Mouse (Mus musculus) forebrain, embryonic 16.5 days (tissue): Measurements from ENCODE around the gene Nrg3. TPM values are rescaled to one million over a fixed set of nuclear protein-coding genes. Genes with fewer than 3 reads are reported as not detected.
A peak's percentile ranks its signal among the peaks of the same experiment; 100 is the strongest.

ENCODE experiments used
- ATAC-seq: fragments of 200-750 bp; cut with Nextera tagmentation; 2 replicates; pipeline ENCODE4 v1.8.0; 2017; ENCODE audit warnings: mild to moderate bottlenecking, moderate library complexity
- H3K27ac ChIP-seq: fragments of 300-500 bp; sonication (generic); 2 replicates; pipeline ENCODE4 v1.5.1; 2014; ENCODE audit warnings: low read length, control low read depth
- H3K27me3 ChIP-seq: fragments of 300-500 bp; sonication (generic); replicated peaks from 2 replicates; pipeline ENCODE4 v1.6.1; 2014; ENCODE audit warnings: low read length; ENCODE audit not compliant: control insufficient read depth, insufficient read depth
- H3K36me3 ChIP-seq: fragments of 300-500 bp; sonication (generic); 2 replicates; pipeline ENCODE4 v1.6.1; 2014; ENCODE audit not compliant: control insufficient read depth, insufficient read depth
- H3K4me1 ChIP-seq: fragments of 300-500 bp; sonication (generic); replicated peaks from 2 replicates; pipeline ENCODE4 v1.6.1; 2014; ENCODE audit warnings: low read length; ENCODE audit not compliant: control insufficient read depth, insufficient read depth
- H3K4me2 ChIP-seq: fragments of 300-500 bp; sonication (generic); 2 replicates; pipeline ENCODE4 v1.6.1; 2014; ENCODE audit warnings: mild to moderate bottlenecking, low read length, control low read depth
- H3K4me3 ChIP-seq: fragments of 300-500 bp; sonication (generic); replicated peaks from 2 replicates; pipeline ENCODE4 v1.5.1; 2014; ENCODE audit warnings: mild to moderate bottlenecking, low read length, control low read depth
- H3K9ac ChIP-seq: fragments of 300-500 bp; sonication (generic); replicated peaks from 2 replicates; pipeline ENCODE4 v1.6.1; 2014; ENCODE audit warnings: low read depth, low read length, control low read depth
- H3K9me3 ChIP-seq: fragments of 300-500 bp; sonication (generic); 2 replicates; pipeline ENCODE4 v1.6.1; 2016; ENCODE audit warnings: low read length; ENCODE audit not compliant: control insufficient read depth
- WGBS: fragments of 180-500 bp; shearing (Covaris S2); extraction: QIAGEN DNeasy Blood & Tissue Kit; methylation state at CpG from one replicate; pipeline ENCODE4 v1.1.7; 2014; 5-methylcytosine and 5-hydroxymethylcytosine counted together
- polyA plus RNA-seq: library from polyadenylated mRNA; unstranded; fragments of >200 nt; fragmentation: Nextera tagmentation; extraction: Ambion mirVana; gene quantifications from 2 replicates; pipeline ENCODE4 v1.2.1, GENCODE M21; 2015

The Nrg3 gene
- polyA plus RNA-seq, 1 experiment from 2014 or later: 13.4 TPM

DNA sequence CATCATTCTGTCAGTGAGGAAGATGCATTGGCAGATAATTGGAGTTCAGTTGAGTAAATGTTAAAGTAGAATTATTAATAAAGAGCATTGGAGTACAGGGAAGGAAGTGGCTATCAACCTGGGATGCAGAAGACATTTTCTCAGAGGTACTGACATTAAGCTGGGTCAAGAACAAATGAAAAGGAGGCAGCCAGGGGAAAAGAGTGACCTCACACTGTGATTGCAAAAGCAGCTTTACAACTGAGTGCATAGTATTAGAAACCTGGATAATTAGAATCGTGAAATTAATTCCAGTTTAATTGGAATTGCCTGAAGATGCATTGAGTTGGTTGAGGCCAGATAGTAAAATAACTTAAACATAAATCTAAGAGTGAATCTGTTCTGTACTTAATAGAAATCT lies 535.4 kb downstream of the Nrg3 start:
- WGBS: 17% methylated on average over 1 of the region's 1 CpGs
- H3K4me2 ChIP-seq: no peak overlapping the region

DNA sequence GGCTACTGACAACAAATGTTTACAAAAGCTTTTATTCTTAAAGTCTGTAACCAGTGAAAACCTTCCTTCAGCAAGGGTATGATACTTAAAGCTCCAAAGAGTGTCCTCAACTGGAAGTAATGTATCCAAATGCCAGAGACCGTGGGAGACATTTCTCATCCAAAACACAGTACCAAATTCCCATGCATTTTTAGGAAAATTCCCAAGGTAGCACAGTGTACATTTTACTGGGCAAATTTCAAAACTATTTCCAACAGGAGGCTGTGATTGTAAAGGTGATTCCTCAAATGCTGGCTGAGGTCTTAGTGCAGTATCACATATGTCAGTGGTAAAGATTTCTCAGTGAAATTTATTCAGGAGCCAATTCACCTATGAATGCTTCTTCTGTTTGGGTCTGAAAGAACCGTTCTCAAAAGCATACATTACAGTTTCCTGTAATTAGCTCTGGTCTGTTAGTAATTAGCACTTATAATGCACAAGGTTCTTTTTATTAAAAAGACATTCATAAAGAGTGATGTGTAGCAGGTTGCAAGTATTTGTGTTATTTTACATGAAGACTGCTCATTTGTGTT lies 536.3 kb downstream of the Nrg3 start:
- 7% methylated on average over 2 of the region's 2 CpGs for WGBS
- 0 out of 2 replicates have a peak, but pooled peaks cover 3% of the 10 kb centered on the region for H3K4me1 ChIP-seq
- peak; percentile 74 for ATAC-seq
- no peak overlapping the region for H3K9ac ChIP-seq
- H3K9me3 ChIP-seq: no peaks in the 10 kb centered on the region
- H3K4me3 ChIP-seq: no peak overlapping the region
- H3K27ac ChIP-seq: no peak overlapping the region
- H3K27me3 ChIP-seq: no peaks in the 10 kb centered on the region
- H3K36me3 ChIP-seq: no peaks in the 10 kb centered on the region
- no peak overlapping the region for H3K4me2 ChIP-seq

More for the DNA sequence above, 535.4 kb downstream of the Nrg3 start:
- no peak overlapping the region for H3K4me3 ChIP-seq
- H3K27me3 ChIP-seq: no peaks in the 10 kb centered on the region
- ATAC-seq: no peak
- H3K9me3 ChIP-seq: no peaks in the 10 kb centered on the region
- H3K27ac ChIP-seq: no peak overlapping the region
- 0 out of 2 replicates have a peak, but pooled peaks cover 3% of the 10 kb centered on the region for H3K4me1 ChIP-seq
- no peak overlapping the region for H3K9ac ChIP-seq
- H3K36me3 ChIP-seq: no peaks in the 10 kb centered on the region

DNA sequence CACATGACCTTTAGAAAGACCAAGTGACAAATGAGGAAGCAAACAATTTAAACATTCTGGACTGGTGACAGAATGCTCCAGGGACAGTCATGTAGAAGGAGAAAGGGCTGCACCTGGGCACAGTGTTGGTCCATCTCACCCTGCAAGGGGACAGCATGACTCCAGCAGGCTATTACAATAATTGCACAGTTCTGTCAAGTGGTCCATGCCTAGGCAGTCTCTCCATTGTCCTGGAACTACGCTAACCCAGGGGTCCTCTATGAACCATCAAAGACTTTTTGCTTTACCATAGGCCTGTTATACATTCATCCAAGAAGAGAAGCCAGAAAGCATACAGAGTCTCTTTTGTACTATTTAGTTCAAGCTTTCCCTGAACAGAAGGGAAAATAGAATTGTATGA lies 549.2 kb downstream of the Nrg3 start:
- WGBS: 31% methylated on average over 1 of the region's 1 CpGs
- Histone ChIP-seq H3K36me3 (no peaks in the 10 kb centered on the region), H3K4me2 (no peak overlapping the region), H3K27me3 (no peaks in the 10 kb centered on the region), H3K4me1 (no peaks in the 10 kb centered on the region; the same call in 1 of the 2 replicates), H3K9me3 (no peaks in the 10 kb centered on the region), H3K4me3 (no peak overlapping the region), H3K27ac (no peak overlapping the region), H3K9ac (no peak overlapping the region)
- no peak; the same call in 1 of the 2 replicates for ATAC-seq

DNA sequence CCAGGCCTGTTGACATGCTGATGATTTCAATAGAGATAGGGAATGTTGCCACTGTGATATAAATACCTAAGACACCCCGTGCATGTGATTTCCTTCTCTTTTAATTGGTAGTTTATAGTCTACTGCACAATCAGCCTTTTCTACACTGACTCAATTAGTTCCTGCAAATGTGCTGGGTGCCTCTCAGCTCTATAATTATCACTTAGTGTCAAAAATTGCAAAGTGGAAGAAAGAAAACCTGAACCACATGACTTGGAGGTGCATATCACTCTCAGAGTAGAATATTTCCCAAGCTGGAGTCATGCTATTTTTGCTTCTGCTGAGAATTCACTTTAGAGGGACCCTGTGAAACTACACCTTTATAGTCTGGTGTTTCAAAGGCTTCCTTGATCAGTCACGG lies 552.1 kb downstream of the Nrg3 start:
- Histone ChIP-seq H3K36me3 (no peaks in the 10 kb centered on the region), H3K4me2 (no peak overlapping the region), H3K9me3 (no peaks in the 10 kb centered on the region), H3K27me3 (no peaks in the 10 kb centered on the region), H3K4me3 (no peak overlapping the region), H3K9ac (no peak overlapping the region), H3K4me1 (no peaks in the 10 kb centered on the region; the same call in 1 of the 2 replicates), H3K27ac (no peak overlapping the region; the same call in 1 of the 2 replicates)
- 54% methylated on average over 2 of the region's 2 CpGs for WGBS
- ATAC-seq: peak; percentile 68

DNA sequence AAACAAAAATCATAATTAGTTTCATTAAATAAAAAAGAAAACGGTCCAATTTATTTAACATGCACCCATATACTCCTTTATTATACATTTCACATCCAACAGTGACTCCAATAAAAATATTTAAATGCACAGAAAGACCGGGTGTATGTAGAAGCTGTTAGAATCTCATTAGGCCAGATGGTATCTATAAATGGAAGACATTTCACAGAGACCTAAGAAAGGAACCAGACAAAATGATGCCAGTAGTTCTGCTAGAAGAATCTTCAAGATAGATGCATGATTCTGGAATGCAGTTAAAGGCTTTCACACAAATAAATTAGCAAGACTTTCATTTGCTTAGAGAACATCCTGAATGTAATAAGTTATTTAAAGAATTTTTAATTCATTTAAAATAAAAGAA lies 602.3 kb downstream of the Nrg3 start:
- Histone ChIP-seq H3K27me3 (no peaks in the 10 kb centered on the region), H3K4me3 (no peak overlapping the region), H3K4me2 (no peak overlapping the region), H3K9me3 (no peaks in the 10 kb centered on the region), H3K4me1 (0 out of 2 replicates have a peak, but pooled peaks cover 5% of the 10 kb centered on the region), H3K27ac (no peak overlapping the region), H3K36me3 (no peaks in the 10 kb centered on the region), H3K9ac (no peak overlapping the region)
- WGBS: 57% methylated on average over 2 of the region's 2 CpGs
- ATAC-seq: no peak

DNA sequence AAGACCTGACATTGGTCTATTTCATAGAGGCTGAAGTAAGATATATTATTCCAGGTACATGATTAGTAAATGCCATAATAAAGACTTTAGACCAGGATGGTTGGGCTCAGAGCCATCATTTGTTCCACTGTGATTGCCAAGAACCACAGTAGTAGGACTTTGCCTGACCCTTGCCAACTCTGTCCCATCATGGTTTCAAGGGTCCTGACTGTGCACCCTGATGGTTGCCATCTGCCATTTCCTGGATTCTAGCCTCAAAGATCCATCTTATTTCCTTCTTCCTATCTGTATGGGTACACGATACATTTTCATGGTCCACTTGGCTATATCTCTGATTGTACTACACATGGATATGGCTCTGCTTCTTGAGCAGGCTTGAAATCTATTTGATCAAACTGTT lies 625.3 kb downstream of the Nrg3 start:
- 97% methylated on average over 1 of the region's 1 CpGs for WGBS
- H3K27ac ChIP-seq: no peak overlapping the region; the same call in 1 of the 2 replicates
- no peaks in the 10 kb centered on the region for H3K36me3 ChIP-seq
- ATAC-seq: no peak
- H3K4me1 ChIP-seq: no peaks in the 10 kb centered on the region
- no peaks in the 10 kb centered on the region for H3K9me3 ChIP-seq
- no peak overlapping the region for H3K4me2 ChIP-seq
- H3K9ac ChIP-seq: no peak overlapping the region
- H3K4me3 ChIP-seq: no peak overlapping the region
- no peaks in the 10 kb centered on the region for H3K27me3 ChIP-seq

DNA sequence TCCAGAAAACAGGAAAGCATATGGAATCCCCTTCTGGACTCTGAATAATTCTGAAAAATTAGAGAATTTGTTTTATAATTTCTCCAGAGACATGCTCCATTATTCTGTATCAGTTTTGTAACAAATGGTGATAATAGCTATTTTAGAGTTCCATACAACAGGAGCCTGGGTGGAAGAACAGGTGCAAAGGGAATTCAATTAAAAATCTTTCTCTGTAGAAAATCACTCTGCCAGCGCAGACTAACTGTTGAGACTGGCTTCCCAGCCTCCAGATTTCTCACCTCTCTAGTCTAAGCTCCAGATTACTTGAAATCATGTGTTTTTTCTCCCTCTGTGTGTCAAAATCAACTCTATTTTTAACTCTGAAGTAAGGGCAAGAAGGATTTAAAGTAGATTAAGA lies 625.8 kb downstream of the Nrg3 start:
- Histone ChIP-seq H3K9me3 (no peaks in the 10 kb centered on the region), H3K4me2 (no peak overlapping the region), H3K4me1 (no peaks in the 10 kb centered on the region), H3K9ac (no peak overlapping the region), H3K4me3 (no peak overlapping the region), H3K27ac (no peak overlapping the region), H3K27me3 (no peaks in the 10 kb centered on the region), H3K36me3 (no peaks in the 10 kb centered on the region)
- ATAC-seq: no peak
- WGBS: 71% methylated on average over 1 of the region's 1 CpGs

DNA sequence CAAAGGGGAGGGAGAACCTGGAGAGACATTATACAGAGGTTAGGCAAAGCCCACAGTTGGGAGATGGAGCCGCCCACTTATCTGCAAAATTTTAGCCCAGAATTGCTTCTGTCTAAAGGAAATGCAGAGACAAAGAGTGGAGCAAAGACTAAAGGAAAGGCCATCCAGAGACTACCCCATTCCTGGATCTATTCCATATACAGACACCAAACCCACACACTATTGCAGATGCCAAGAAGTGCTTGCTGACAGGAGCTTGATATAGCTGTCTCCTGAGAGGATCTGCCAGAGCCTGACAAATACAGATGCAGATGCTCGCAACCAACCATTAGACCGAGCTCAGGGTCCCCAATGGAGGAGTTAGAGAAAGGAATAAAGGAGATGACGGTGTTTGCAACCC lies 637.9 kb downstream of the Nrg3 start:
- no peak for ATAC-seq
- no peak overlapping the region for H3K27ac ChIP-seq
- no peaks in the 10 kb centered on the region for H3K27me3 ChIP-seq
- H3K9me3 ChIP-seq: no peaks in the 10 kb centered on the region
- H3K4me1 ChIP-seq: no peaks in the 10 kb centered on the region
- no peak overlapping the region for H3K4me3 ChIP-seq
- H3K4me2 ChIP-seq: no peak overlapping the region
- 84% methylated on average over 4 of the region's 4 CpGs for WGBS
- H3K9ac ChIP-seq: no peak overlapping the region
- no peaks in the 10 kb centered on the region for H3K36me3 ChIP-seq

DNA sequence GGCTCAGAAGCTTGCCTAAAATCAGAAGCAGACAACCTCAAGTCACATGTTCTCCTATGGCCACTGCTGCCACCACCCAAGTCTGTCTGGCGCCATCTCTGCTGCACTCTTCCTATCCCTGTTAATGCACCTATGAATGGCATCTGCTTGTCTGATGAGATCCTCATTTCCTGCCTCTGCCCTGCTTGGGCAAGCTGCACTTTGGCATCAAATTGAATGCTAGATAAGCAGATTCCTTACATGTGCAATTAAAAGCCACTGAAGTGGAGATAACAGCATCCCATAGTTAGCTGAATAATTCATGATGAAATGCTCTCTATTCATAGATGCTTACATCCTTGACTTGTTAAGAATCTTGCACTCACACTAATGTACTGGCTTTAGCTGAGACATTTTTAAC lies 648.0 kb downstream of the Nrg3 start:
- Histone ChIP-seq H3K9ac (no peak overlapping the region), H3K36me3 (no peaks in the 10 kb centered on the region), H3K4me1 (peaks cover 3% of the 10 kb centered on the region; the same call in 1 of the 2 replicates), H3K27ac (peak overlapping the region; percentile 65), H3K27me3 (no peaks in the 10 kb centered on the region), H3K9me3 (no peaks in the 10 kb centered on the region), H3K4me3 (no peak overlapping the region), H3K4me2 (no peak overlapping the region)
- WGBS: 30% methylated on average over 1 of the region's 1 CpGs
- ATAC-seq: peak; percentile 91

DNA sequence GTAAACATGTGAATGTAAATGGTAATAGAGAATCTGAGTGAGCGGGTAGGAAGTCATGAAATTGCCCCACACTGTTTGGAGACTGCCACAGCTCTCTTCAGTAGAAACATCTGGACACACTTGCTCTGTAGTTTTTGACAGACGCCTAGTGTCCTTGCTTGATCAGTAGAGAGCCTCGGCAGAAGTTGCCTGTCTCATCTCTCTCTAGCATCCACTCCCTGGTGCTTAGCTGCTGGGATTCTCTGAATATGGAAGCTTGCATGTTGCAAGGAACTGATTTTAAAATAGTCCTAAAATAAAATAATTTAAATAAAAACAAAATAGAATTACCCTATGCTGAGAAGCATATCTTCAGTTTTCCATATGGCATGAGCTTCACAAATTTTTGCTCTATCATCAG lies 675.9 kb downstream of the Nrg3 start:
- no peak for ATAC-seq
- no peak overlapping the region for H3K9ac ChIP-seq
- no peak overlapping the region for H3K4me2 ChIP-seq
- no peaks in the 10 kb centered on the region for H3K4me1 ChIP-seq
- H3K9me3 ChIP-seq: no peaks in the 10 kb centered on the region
- WGBS: 89% methylated on average over 3 of the region's 3 CpGs
- no peaks in the 10 kb centered on the region for H3K36me3 ChIP-seq
- H3K27ac ChIP-seq: no peak overlapping the region
- no peak overlapping the region for H3K4me3 ChIP-seq
- no peaks in the 10 kb centered on the region for H3K27me3 ChIP-seq
